Mouse (Mus musculus): ENCODE measurements at regions not wholly inside any gene's neighbourhood (a gene's known extent, or its start where the extent isn't known, plus 50 kb on each side); places are given as distances from the start of the nearest gene placed in this dataset.

DNA sequence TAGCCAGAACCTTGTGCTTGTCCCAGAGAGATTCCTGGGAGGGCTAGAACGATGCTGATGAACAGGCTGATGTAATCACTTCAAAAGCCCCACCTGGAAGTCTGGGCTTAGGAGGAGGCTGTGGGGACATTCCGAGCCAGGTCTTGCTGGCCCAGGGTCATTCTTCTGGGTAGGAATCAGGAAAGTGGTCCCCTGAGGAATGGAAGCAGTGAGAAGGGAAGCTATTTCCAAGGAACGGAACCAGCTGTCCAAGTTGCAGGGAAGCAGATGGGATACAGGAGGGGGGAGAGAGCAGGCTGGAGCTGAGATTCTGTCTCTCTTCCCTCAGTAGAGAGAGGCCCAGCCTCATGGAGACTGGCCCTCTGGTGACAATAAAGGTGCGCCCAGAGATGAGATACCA lies 243.9 kb downstream of the Tcf7l2 start:
- no peak for TF ChIP-seq EP300 (IDR thresholded peaks at IDR 0.05)
- no peak for TF ChIP-seq CTCF (IDR thresholded peaks at IDR 0.05)
